Mouse (Mus musculus) CH12.LX (cell line): Measurements from ENCODE around the gene Osbpl3. TPM values are rescaled to one million over a fixed set of nuclear protein-coding genes. Genes with fewer than 3 reads are reported as not detected.

Source experiments
- DNase-seq: peaks from one replicate; pipeline ENCODE4 v3.0.0-alpha.2; 2013; ENCODE audit errors: extremely low read depth
- H3K27ac ChIP-seq: 2 replicates; pipeline ENCODE4 v1.5.1; 2012; ENCODE audit warnings: low read depth, mild to moderate bottlenecking, control low read depth, moderate library complexity; ENCODE audit not compliant: insufficient read depth
- H3K27me3 ChIP-seq: replicated peaks from 2 replicates; pipeline ENCODE3; 2012; ENCODE audit warnings: inconsistent platforms
- H3K36me3 ChIP-seq, 2 experiments: replicated peaks in 1 of 2; 2 replicates each; pipeline versions ENCODE3 to v1.6.1; 2012; ENCODE audit warnings: inconsistent platforms in 1 of 2, low read length in 1 of 2, mild to moderate bottlenecking in 1 of 2, mixed read lengths in 1 of 2, moderate library complexity in 1 of 2; ENCODE audit not compliant: control insufficient read depth in 1 of 2, insufficient read depth in 1 of 2
- H3K4me1 ChIP-seq, 2 experiments: 2 replicates each; pipeline ENCODE4 v1.6.1; 2012; ENCODE audit warnings: inconsistent platforms in 1 of 2, moderate library complexity in 1 of 2; ENCODE audit not compliant: insufficient read depth in 2 of 2, control insufficient read depth in 1 of 2
- H3K4me2 ChIP-seq: 2 replicates; pipeline ENCODE4 v1.6.1; 2012; ENCODE audit warnings: low read depth, mild to moderate bottlenecking, control low read depth; ENCODE audit not compliant: poor library complexity, insufficient read depth, severe bottlenecking
- H3K4me3 ChIP-seq, 3 experiments: fragments of 150-350 bp in 1 of 3; sonication (generic) in 1 of 3; replicated peaks in 1 of 3; 2 replicates each; pipeline versions ENCODE3 to v1.5.1; 2011 to 2012; ENCODE audit warnings: low read depth in 2 of 3, low read length in 2 of 3, mild to moderate bottlenecking in 2 of 3, moderate library complexity in 2 of 3, control low read depth in 1 of 3, improper control_type of control experiment in 1 of 3, inconsistent platforms in 1 of 3, mixed read lengths in 1 of 3; ENCODE audit not compliant: poor library complexity in 1 of 3
- H3K79me2 ChIP-seq: replicated peaks from 2 replicates; pipeline ENCODE4 v1.6.1; 2012; ENCODE audit warnings: mild to moderate bottlenecking, moderate library complexity; ENCODE audit not compliant: control insufficient read depth, poor library complexity, insufficient read depth, severe bottlenecking; ENCODE audit errors: extremely low read depth
- H3K9ac ChIP-seq: 2 replicates; pipeline ENCODE4 v1.6.1; 2012; ENCODE audit warnings: low read depth, mild to moderate bottlenecking, control low read depth, moderate library complexity; ENCODE audit not compliant: insufficient read depth
- H3K9me3 ChIP-seq: replicated peaks from 2 replicates; pipeline ENCODE3; 2012; ENCODE audit warnings: low read length, inconsistent platforms, mixed read lengths
- CHD1 ChIP-seq: IDR thresholded peaks from 2 replicates; pipeline ENCODE4 v1.6.1; 2012; ENCODE audit warnings: low read depth, low read length, improper control_type of control experiment, inconsistent platforms
- CHD2 ChIP-seq: IDR thresholded peaks from 2 replicates; pipeline ENCODE4 v1.6.1; 2011; ENCODE audit warnings: low read length, improper control_type of control experiment
- CTCF ChIP-seq, 2 experiments: IDR thresholded peaks in 1 of 2; conservative IDR thresholded peaks in 1 of 2; 2 replicates each; pipeline ENCODE4 v1.5.1; 2011 to 2012; ENCODE audit warnings: low read depth in 2 of 2, low read length in 2 of 2, improper control_type of control experiment in 1 of 2, inconsistent platforms in 1 of 2, mild to moderate bottlenecking in 1 of 2, moderate library complexity in 1 of 2
- E2F4 ChIP-seq: IDR thresholded peaks from 2 replicates; pipeline ENCODE4 v1.6.1; 2011; ENCODE audit warnings: low read depth, low read length, improper control_type of control experiment; ENCODE audit not compliant: insufficient replicate concordance
- ETS1 ChIP-seq: conservative IDR thresholded peaks from 2 replicates; pipeline ENCODE4 v1.6.1; 2012; ENCODE audit warnings: low read depth, mild to moderate bottlenecking, inconsistent platforms, low read length, improper control_type of control experiment, moderate library complexity
- IRF4 ChIP-seq: IDR thresholded peaks from 2 replicates; pipeline ENCODE4 v1.6.1; 2014; ENCODE audit warnings: low read depth, mild to moderate bottlenecking, inconsistent platforms, low read length, improper control_type of control experiment
- JUND ChIP-seq: conservative IDR thresholded peaks from 2 replicates; pipeline ENCODE4 v1.6.1; 2011; ENCODE audit warnings: low read depth, low read length, improper control_type of control experiment
- KAT2A ChIP-seq: IDR thresholded peaks from 2 replicates; pipeline ENCODE4 v1.6.1; 2012; ENCODE audit warnings: low read length, improper control_type of control experiment, inconsistent platforms; ENCODE audit not compliant: insufficient replicate concordance
- MAFK ChIP-seq: IDR thresholded peaks from 2 replicates; pipeline ENCODE4 v1.6.1; 2011; ENCODE audit warnings: low read length, improper control_type of control experiment; ENCODE audit not compliant: insufficient replicate concordance
- MAX ChIP-seq: IDR thresholded peaks from 2 replicates; pipeline ENCODE4 v1.6.1; 2011; ENCODE audit warnings: low read length, improper control_type of control experiment
- MAZ ChIP-seq: IDR thresholded peaks from 2 replicates; pipeline ENCODE4 v1.6.1; 2012; ENCODE audit warnings: low read depth, mild to moderate bottlenecking, inconsistent platforms, low read length, improper control_type of control experiment, moderate library complexity
- MEF2A ChIP-seq: IDR thresholded peaks from 2 replicates; pipeline ENCODE4 v1.6.1; 2014; ENCODE audit warnings: low read depth, mild to moderate bottlenecking, inconsistent platforms, low read length, improper control_type of control experiment, borderline replicate concordance
- MYC ChIP-seq: IDR thresholded peaks from 2 replicates; pipeline ENCODE4 v1.6.1; 2011; ENCODE audit warnings: low read depth, mild to moderate bottlenecking, improper control_type of control experiment, low read length
- NRF1 ChIP-seq: IDR thresholded peaks from 2 replicates; pipeline ENCODE4 v1.6.1; 2014; ENCODE audit warnings: low read depth, mild to moderate bottlenecking, inconsistent platforms, low read length, improper control_type of control experiment, moderate library complexity
- PAX5 ChIP-seq: IDR thresholded peaks from 2 replicates; pipeline ENCODE4 v1.6.1; 2012; ENCODE audit warnings: low read length, inconsistent platforms, mixed read lengths
- RAD21 ChIP-seq: IDR thresholded peaks from 2 replicates; pipeline ENCODE4 v1.6.1; 2011; ENCODE audit warnings: low read depth, mild to moderate bottlenecking, low read length, improper control_type of control experiment, moderate library complexity
- TCF12 ChIP-seq: IDR thresholded peaks from 2 replicates; pipeline ENCODE4 v1.6.1; 2014; ENCODE audit warnings: low read depth, mild to moderate bottlenecking, inconsistent platforms, low read length, improper control_type of control experiment
- UBTF ChIP-seq: IDR thresholded peaks from 2 replicates; pipeline ENCODE4 v1.6.1; 2012; ENCODE audit warnings: low read depth, mild to moderate bottlenecking, inconsistent platforms, low read length, improper control_type of control experiment, moderate library complexity
- USF2 ChIP-seq: conservative IDR thresholded peaks from 2 replicates; pipeline ENCODE4 v1.6.1; 2011; ENCODE audit warnings: low read depth, low read length, improper control_type of control experiment
- ZKSCAN1 ChIP-seq: IDR thresholded peaks from 2 replicates; pipeline ENCODE4 v1.6.1; 2012; ENCODE audit warnings: low read depth, inconsistent platforms, low read length, improper control_type of control experiment, borderline replicate concordance
- ZMIZ1 ChIP-seq: IDR thresholded peaks from 2 replicates; pipeline ENCODE4 v1.6.1; 2012; ENCODE audit warnings: low read depth, mild to moderate bottlenecking, inconsistent platforms, low read length, improper control_type of control experiment
- ZNF384 ChIP-seq: IDR thresholded peaks from 2 replicates; pipeline ENCODE4 v1.6.1; 2012; ENCODE audit warnings: low read depth, low read length, improper control_type of control experiment, inconsistent platforms
- dilution Hi-C: fragments of 300-500 bp; cut with MboI; formaldehyde crosslinking; loops from 2 replicates; pipeline ENCODE4 v1.14.3; 2020; ENCODE audit warnings: low sequenced_read_pairs; ENCODE audit not compliant: extremely low pct_unique_long_range_greater_than_20kb, extremely low pct_ligation_motif_present
- in situ Hi-C: fragments of 300-500 bp; cut with MboI; formaldehyde crosslinking; loops from 3 replicates; pipeline ENCODE4 v1.14.3; 2019; ENCODE audit warnings: low sequenced_read_pairs, low pct_ligation_motif_present, low pct_unique_long_range_greater_than_20kb, mixed read lengths
- polyA plus RNA-seq: library from polyadenylated mRNA; unstranded; fragments of >175 nt; gene quantifications from 2 replicates; pipeline ENCODE4 v1.2.1, GENCODE M21; 2012; ENCODE audit warnings: low read depth; ENCODE audit not compliant: insufficient read length
- total RNA-seq, 2 experiments: library from RNA; depleted of rRNA; stranded (reverse); fragments of 300-350 nt in 1 of 2; fragments of >200 nt in 1 of 2; gene quantifications; 2 replicates each; pipeline ENCODE4 v1.2.3; 2012 to 2014

Gene Osbpl3
- total and polyA plus RNA-seq, 3 experiments = 2.2 to 8.1 (median 3.5) TPM

DNA sequence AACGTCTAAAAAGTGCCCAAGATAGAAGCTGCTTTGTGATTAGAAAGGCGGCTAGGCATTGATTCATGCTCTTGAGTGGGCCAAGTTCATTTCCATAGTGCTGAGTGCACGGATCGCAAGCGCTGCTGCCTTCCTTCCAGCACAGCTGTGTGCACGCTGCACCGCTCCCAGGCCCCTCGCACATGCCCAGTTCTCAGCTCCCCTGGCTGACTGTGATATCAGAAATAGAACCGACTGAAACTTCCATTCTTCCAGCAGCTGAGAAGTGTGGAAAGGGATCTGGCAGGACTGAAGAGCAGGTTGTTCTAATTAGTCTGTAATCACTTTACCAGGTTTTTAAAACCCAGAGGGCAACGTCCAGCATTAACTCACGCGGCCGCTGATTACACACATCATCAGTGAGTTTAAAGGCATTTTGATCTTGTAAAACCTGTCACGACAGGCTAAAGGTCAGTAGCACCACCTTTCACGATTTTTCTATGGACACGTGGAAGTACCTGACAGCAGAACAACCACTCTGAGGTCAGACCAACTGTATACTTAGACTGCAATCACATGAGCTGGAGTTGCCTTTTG is 97.8 kb downstream of the Osbpl3 start:
- TF ChIP-seq CHD1 (no peak), CHD2 (no peak), NRF1 (no peak), ZNF384 (no peak), MEF2A (no peak), MAX (no peak), IRF4 (no peak), MYC (no peak), MAZ (no peak), E2F4 (no peak), ZMIZ1 (no peak), TCF12 (no peak), USF2 (no peak), PAX5 (no peak), ZKSCAN1 (no peak), ETS1 (no peak), KAT2A (no peak), CTCF (conservative IDR thresholded peaks at IDR 0.05 in 1 of 2, IDR thresholded peaks at IDR 0.05 in 1 of 2; ENCODE audit: low read depth in 2 of 2, low read length in 2 of 2) (no peak), UBTF (no peak)
- Histone ChIP-seq H3K79me2 (no peaks in the 10 kb centered on the region), H3K4me2 (no peak overlapping the region), H3K27ac (no peak overlapping the region), H3K9me3 (no peaks in the 10 kb centered on the region), H3K4me1 (peaks cover 2 to 7% of the 10 kb centered on the region in 2 experiments; a peak in 2 of 4 replicates), H3K36me3 (no peaks in the 10 kb centered on the region), H3K27me3 (no peaks in the 10 kb centered on the region), H3K9ac (no peak overlapping the region), H3K4me3 (no peak overlapping the region)
- dilution Hi-C loops (no loop called here), in situ Hi-C loops (no loop called here)
- no peak for DNase-seq

DNA sequence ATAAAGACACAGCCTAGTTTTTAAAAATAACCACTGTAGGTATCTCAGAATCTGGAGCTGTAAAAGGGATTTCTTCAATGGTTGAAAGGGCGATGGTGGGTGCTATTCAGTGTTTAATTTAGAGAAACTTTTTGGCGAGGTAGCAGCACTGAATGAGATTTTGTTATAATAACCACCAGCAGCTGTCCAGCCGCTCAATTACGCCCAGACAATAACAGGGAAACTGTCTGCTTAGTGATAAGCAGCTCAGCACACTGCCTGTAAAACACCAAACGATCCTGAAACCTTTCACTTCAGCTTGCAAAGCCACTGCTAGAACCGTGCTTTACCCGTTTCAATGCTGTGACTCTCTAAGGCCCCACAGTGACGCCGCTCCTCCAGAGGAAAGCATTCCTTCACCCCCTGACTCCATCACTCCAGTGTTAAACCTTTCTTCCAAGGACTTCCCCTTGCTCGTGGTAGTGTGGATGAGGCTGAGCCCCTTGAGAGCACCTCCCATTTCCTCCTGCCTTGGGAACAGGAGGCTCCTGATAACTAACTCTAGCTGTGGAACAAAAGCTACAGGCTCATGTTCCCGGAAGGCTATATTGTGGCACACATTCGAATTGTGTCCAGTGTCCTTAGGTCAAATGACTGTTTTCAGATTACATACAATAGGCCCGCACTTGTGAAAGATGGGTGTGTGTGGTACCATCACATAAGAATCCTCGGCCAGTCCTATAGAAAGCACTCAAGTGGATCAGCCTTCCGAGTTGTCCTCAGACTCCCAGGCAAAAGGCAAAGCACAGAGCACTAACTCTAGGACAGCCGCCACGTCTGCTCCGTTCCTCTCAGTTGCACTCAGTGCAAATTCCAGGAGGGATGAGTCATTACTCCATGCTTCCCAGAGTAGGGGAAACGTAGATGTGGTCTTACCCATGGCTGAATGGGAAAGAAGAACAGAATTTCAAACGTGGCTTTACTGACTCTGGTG is 101.0 kb downstream of the Osbpl3 start:
- dilution Hi-C loops = no loop called here
- Histone ChIP-seq H3K4me1 (peaks cover 0 to 4% of the 10 kb centered on the region in 2 experiments; a peak in 2 of 4 replicates), H3K9ac (no peak overlapping the region), H3K9me3 (no peaks in the 10 kb centered on the region), H3K36me3 (peaks cover 6 to 7% of the 10 kb centered on the region in 2 experiments), H3K4me3 (no peak overlapping the region), H3K4me2 (no peak overlapping the region), H3K27ac (no peak overlapping the region), H3K27me3 (no peaks in the 10 kb centered on the region), H3K79me2 (no peaks in the 10 kb centered on the region)
- no peak for DNase-seq
- TF ChIP-seq RAD21 = no peak
- no peak for TF ChIP-seq ZMIZ1
- no peak for TF ChIP-seq JUND
- no peak for TF ChIP-seq MAFK
- in situ Hi-C loops = no loop called here
